Mouse (Mus musculus) forebrain, embryonic 15.5 days (tissue): ENCODE data around the gene Atp13a3. TPM values are rescaled to one million over a fixed set of nuclear protein-coding genes. Genes with fewer than 3 reads are reported as not detected.
"Not testable (repeated sequence)": the region's sequence is repeated elsewhere in the genome, so short reads cannot be mapped to it uniquely, and the experiment has no call there.

ENCODE experiments used
- ATAC-seq: fragments of 200-750 bp; cut with Nextera tagmentation; replicated peaks from 2 replicates; pipeline ENCODE4 v1.8.0; 2017; ENCODE audit warnings: mild to moderate bottlenecking, moderate TSS enrichment, moderate library complexity
- H3K27ac ChIP-seq: fragments of 300-500 bp; sonication (generic); replicated peaks from 2 replicates; pipeline ENCODE4 v1.5.1; 2015; ENCODE audit warnings: mild to moderate bottlenecking, inconsistent platforms
- H3K27me3 ChIP-seq: fragments of 300-500 bp; sonication (generic); 2 replicates; pipeline ENCODE4 v1.6.1; 2015; ENCODE audit warnings: inconsistent platforms
- H3K36me3 ChIP-seq: fragments of 300-500 bp; sonication (generic); 2 replicates; pipeline ENCODE4 v1.6.1; 2015; ENCODE audit warnings: mild to moderate bottlenecking, inconsistent platforms
- H3K4me1 ChIP-seq: fragments of 300-500 bp; sonication (generic); 2 replicates; pipeline ENCODE4 v1.6.1; 2015; ENCODE audit warnings: inconsistent platforms
- H3K4me2 ChIP-seq: fragments of 300-500 bp; sonication (generic); replicated peaks from 2 replicates; pipeline ENCODE4 v1.6.1; 2015; ENCODE audit warnings: mild to moderate bottlenecking, inconsistent platforms
- H3K4me3 ChIP-seq: fragments of 300-500 bp; sonication (generic); 2 replicates; pipeline ENCODE4 v1.5.1; 2015; ENCODE audit warnings: mild to moderate bottlenecking, inconsistent platforms
- H3K9ac ChIP-seq: fragments of 300-500 bp; sonication (generic); replicated peaks from 2 replicates; pipeline ENCODE4 v1.6.1; 2015; ENCODE audit warnings: mild to moderate bottlenecking, inconsistent platforms
- H3K9me3 ChIP-seq: fragments of 300-500 bp; sonication (generic); 2 replicates; pipeline ENCODE4 v1.6.1; 2016; ENCODE audit warnings: inconsistent platforms
- WGBS: fragments of 180-500 bp; shearing (Covaris S2); methylation state at CpG from one replicate; pipeline ENCODE4 v1.1.7; 2015; ENCODE audit warnings: mixed read lengths; 5-methylcytosine and 5-hydroxymethylcytosine counted together
- polyA plus RNA-seq: library from polyadenylated mRNA; unstranded; fragments of >200 nt; fragmentation: Nextera tagmentation; extraction: Ambion mirVana; gene quantifications from 2 replicates; pipeline ENCODE4 v1.2.1, GENCODE M21; 2015

The Atp13a3 gene
- polyA plus RNA-seq, 1 experiment from 2014 or later = 9.2 TPM

- H3K27me3 ChIP-seq = no peaks in the 10 kb centered on the region
- WGBS = 98% methylated on average over 1 of the region's 1 CpGs
Measured at GRCm38 (mm10) chr16:30385531-30385930, 20.2 kb downstream of the Atp13a3 start.

DNA sequence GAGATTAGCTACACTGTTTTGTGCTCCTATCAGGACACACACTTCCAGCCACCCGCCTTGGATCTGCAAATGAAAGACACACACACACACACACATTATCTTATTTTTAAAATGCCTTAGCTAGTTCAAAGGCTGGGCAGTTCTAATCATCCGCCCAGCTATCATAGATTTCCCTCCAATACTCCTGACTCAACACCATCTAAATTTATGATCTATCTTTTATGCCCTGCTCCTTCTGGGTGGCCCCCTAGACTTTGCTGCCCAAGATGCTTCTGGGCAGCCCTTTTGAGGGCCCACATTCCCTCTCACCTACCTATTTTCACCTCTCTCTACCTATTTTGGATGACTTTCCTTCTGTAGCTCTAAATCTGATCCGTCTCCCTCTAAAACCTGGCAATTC, 29.5 kb downstream of the Atp13a3 start:
- Histone ChIP-seq H3K4me3 (no peak overlapping the region), H3K9ac (no peak overlapping the region), H3K4me2 (no peak overlapping the region), H3K27me3 (no peaks in the 10 kb centered on the region), H3K4me1 (0 out of 2 replicates have a peak, but pooled peaks cover 6% of the 10 kb centered on the region), H3K36me3 (no peaks in the 10 kb centered on the region), H3K9me3 (no peaks in the 10 kb centered on the region), H3K27ac (no peak overlapping the region)
- no peak for ATAC-seq
- WGBS = 68% methylated on average over 3 of the region's 3 CpGs

More at GRCm38 (mm10) chr16:30385531-30385930, 20.2 kb downstream of the Atp13a3 start:
- no peak overlapping the region for H3K9ac ChIP-seq
- H3K4me3 ChIP-seq = no peak overlapping the region
- no peak overlapping the region for H3K4me2 ChIP-seq
- no peaks in the 10 kb centered on the region for H3K9me3 ChIP-seq
- H3K36me3 ChIP-seq = no peaks in the 10 kb centered on the region; the same call in 1 of the 2 replicates
- no peak for ATAC-seq
- H3K27ac ChIP-seq = no peak overlapping the region
- peaks cover 23% of the 10 kb centered on the region for H3K4me1 ChIP-seq

- Histone ChIP-seq H3K4me1 (0 out of 2 replicates have a peak, but pooled peaks cover 6% of the 10 kb centered on the region), H3K27me3 (no peaks in the 10 kb centered on the region), H3K4me2 (no peak overlapping the region), H3K9me3 (no peaks in the 10 kb centered on the region), H3K36me3 (no peaks in the 10 kb centered on the region), H3K9ac (no peak overlapping the region), H3K4me3 (no peak overlapping the region), H3K27ac (no peak overlapping the region)
- no peak for ATAC-seq
- 95% methylated on average over 3 of the region's 3 CpGs for WGBS
Measured at GRCm38 (mm10) chr16:30374927-30375326, 30.8 kb downstream of the Atp13a3 start.

- Histone ChIP-seq H3K27me3 (no peaks in the 10 kb centered on the region), H3K36me3 (no peaks in the 10 kb centered on the region), H3K9ac (no peak overlapping the region), H3K27ac (no peak overlapping the region), H3K4me1 (0 out of 2 replicates have a peak, but pooled peaks cover 2% of the 10 kb centered on the region), H3K9me3 (no peaks in the 10 kb centered on the region), H3K4me2 (no peak overlapping the region), H3K4me3 (no peak overlapping the region)
- peak; percentile 57; the same call in 1 of the 2 replicates for ATAC-seq
- 71% methylated on average over 3 of the region's 3 CpGs for WGBS
Measured at GRCm38 (mm10) chr16:30374266-30374665, 31.5 kb downstream of the Atp13a3 start.

DNA sequence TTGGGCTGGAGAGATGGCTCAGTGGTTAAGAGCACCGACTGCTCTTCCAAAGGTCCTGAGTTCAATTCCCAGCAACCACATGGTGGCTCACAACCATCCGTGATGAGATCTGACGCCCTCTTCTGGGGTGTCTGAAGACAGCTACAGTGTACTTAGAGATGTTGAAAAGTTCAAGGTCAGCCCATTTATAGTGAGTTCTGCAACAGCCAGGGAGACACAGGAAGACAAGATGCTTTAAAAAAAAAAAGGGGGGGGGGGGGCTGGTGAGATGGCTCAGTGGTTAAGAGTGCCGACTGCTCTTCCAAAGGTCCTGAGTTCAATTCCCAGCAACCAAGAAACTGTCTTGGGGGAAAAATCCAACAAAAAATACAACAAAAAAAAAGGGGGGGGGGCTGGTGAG, 32.5 kb downstream of the Atp13a3 start:
- not testable (repeated sequence) for H3K36me3 ChIP-seq, H3K9me3 ChIP-seq, H3K9ac ChIP-seq, H3K4me3 ChIP-seq, H3K27me3 ChIP-seq, ATAC-seq, H3K27ac ChIP-seq, H3K4me2 ChIP-seq, H3K4me1 ChIP-seq
- 91% methylated on average over 4 of the region's 4 CpGs for WGBS

GRCm38 (mm10) chr16:30367395-30367794, 38.4 kb downstream of the Atp13a3 start:
- Histone ChIP-seq H3K9ac (no peak overlapping the region), H3K9me3 (no peaks in the 10 kb centered on the region), H3K4me2 (no peak overlapping the region), H3K27me3 (no peaks in the 10 kb centered on the region), H3K4me1 (no peaks in the 10 kb centered on the region), H3K36me3 (no peaks in the 10 kb centered on the region), H3K27ac (no peak overlapping the region), H3K4me3 (no peak overlapping the region)
- WGBS = 80% methylated on average over 2 of the region's 2 CpGs
- ATAC-seq = no peak

DNA sequence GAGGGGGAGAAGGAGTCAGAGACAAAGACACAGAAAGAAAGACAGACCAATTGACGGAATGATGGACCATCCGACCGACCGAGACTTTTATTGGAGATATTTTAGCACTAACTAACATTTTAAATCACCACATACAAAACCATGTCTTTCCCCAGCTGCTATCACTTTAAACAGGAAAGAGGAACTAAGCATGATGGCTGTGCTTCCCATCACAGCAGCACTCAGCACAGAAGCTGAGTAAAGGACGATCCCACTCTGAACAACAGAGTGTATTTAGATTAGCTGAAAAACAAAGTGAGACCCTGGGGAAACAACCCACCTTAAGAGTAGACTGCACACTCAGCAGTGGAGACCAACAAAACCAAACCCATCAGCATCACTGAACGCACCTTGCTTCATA, 41.2 kb downstream of the Atp13a3 start:
- Histone ChIP-seq H3K9me3 (no peaks in the 10 kb centered on the region), H3K4me3 (no peak overlapping the region), H3K9ac (no peak overlapping the region), H3K4me2 (no peak overlapping the region), H3K36me3 (no peaks in the 10 kb centered on the region), H3K4me1 (no peaks in the 10 kb centered on the region), H3K27ac (no peak overlapping the region), H3K27me3 (no peaks in the 10 kb centered on the region)
- WGBS = 90% methylated on average over 6 of the region's 6 CpGs
- no peak for ATAC-seq

- Histone ChIP-seq H3K4me2 (no peak overlapping the region), H3K27me3 (no peaks in the 10 kb centered on the region), H3K4me1 (no peaks in the 10 kb centered on the region), H3K27ac (no peak overlapping the region), H3K9me3 (no peaks in the 10 kb centered on the region), H3K36me3 (no peaks in the 10 kb centered on the region), H3K9ac (no peak overlapping the region), H3K4me3 (no peak overlapping the region)
- ATAC-seq = no peak
- 88% methylated on average over 3 of the region's 3 CpGs for WGBS
Measured at GRCm38 (mm10) chr16:30362528-30362927, 43.2 kb downstream of the Atp13a3 start.

- 97% methylated on average over 11 of the region's 11 CpGs for WGBS
- H3K9ac ChIP-seq, H3K9me3 ChIP-seq, H3K4me1 ChIP-seq, H3K4me3 ChIP-seq, H3K27me3 ChIP-seq, H3K27ac ChIP-seq, H3K4me2 ChIP-seq, ATAC-seq: not testable (repeated sequence)
- peaks cover 14% of the 10 kb centered on the region for H3K36me3 ChIP-seq
Measured at GRCm38 (mm10) chr16:30353489-30353888, 52.3 kb downstream of the Atp13a3 start.

DNA sequence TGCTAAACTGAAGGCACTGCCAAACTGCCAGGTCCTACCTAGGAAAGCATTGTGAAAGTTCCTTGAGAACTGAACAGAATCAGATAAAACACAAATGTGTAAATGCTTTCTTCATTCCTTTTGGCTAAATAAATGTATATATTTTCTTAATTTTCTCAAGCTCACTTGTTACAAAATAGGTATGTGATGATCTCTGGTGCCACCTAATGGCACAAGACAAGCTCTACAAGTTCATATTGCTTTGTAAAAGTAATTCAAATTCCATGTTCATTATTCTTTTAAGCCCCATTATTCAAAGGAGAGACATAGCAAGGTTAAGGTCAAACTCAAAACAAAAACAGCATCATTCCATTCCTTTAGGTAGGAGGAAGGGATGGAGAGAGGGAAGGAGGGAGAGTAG, 91.5 kb downstream of the Atp13a3 start:
- no peak for ATAC-seq
- Histone ChIP-seq H3K4me3 (no peak overlapping the region), H3K36me3 (peaks cover 3% of the 10 kb centered on the region; the same call in 1 of the 2 replicates)

GRCm38 (mm10) chr16:30310647-30311046, 95.1 kb downstream of the Atp13a3 start, which contains the start of gene Gp5:
TSS of gene Gp5 (minus strand) at chr16:30310779.
- peaks cover 3% of the 10 kb centered on the region; the same call in 1 of the 2 replicates for H3K36me3 ChIP-seq
- peak within 1 kb of the TSS; percentile 91 for H3K4me2 ChIP-seq
- H3K4me1 ChIP-seq = peaks cover 18% of the 10 kb centered on the region
- ATAC-seq = no peak
- H3K4me3 ChIP-seq = peak within 1 kb of the TSS; percentile 68
- H3K27ac ChIP-seq = no peak within 1 kb of the TSS
- no peaks in the 10 kb centered on the region for H3K9me3 ChIP-seq
- H3K27me3 ChIP-seq = peaks cover 38% of the 10 kb centered on the region
- H3K9ac ChIP-seq = peak within 1 kb of the TSS; percentile 56; the same call in 1 of the 2 replicates

More for the DNA sequence above, 91.5 kb downstream of the Atp13a3 start:
- Histone ChIP-seq H3K27ac (no peak overlapping the region), H3K4me2 (no peak overlapping the region), H3K9me3 (no peaks in the 10 kb centered on the region), H3K27me3 (peaks cover 18% of the 10 kb centered on the region; the same call in 1 of the 2 replicates), H3K9ac (no peak overlapping the region), H3K4me1 (peaks cover 6% of the 10 kb centered on the region)

GRCm38 (mm10) chr16:30310171-30310515, 95.6 kb downstream of the Atp13a3 start:
- WGBS = 56% methylated on average over 8 of the region's 8 CpGs
- Histone ChIP-seq H3K27me3 (peaks cover 38% of the 10 kb centered on the region), H3K9me3 (no peaks in the 10 kb centered on the region), H3K36me3 (no peaks in the 10 kb centered on the region; the same call in 1 of the 2 replicates), H3K4me1 (peaks cover 18% of the 10 kb centered on the region), H3K9ac (no peak overlapping the region), H3K4me2 (no peak overlapping the region), H3K27ac (no peak overlapping the region), H3K4me3 (no peak overlapping the region)
- ATAC-seq = no peak
